Mouse (Mus musculus) kidney, adult 2 months (tissue): ENCODE results near the gene Gm10273. TPM values are rescaled to one million over a fixed set of nuclear protein-coding genes. Genes with fewer than 3 reads are reported as not detected.

Experiments
- DNase-seq: peaks from one replicate; pipeline ENCODE4 v3.0.0; 2021
- H3K27ac ChIP-seq: fragments of 200-500 bp; 2 replicates; pipeline ENCODE4 v1.5.1; 2012; ENCODE audit warnings: low read depth, low read length, control low read depth, inconsistent platforms; ENCODE audit not compliant: insufficient read depth
- H3K27me3 ChIP-seq: fragments of 200-500 bp; replicated peaks from 2 replicates; pipeline ENCODE4 v1.6.1; 2012; ENCODE audit warnings: mild to moderate bottlenecking, moderate library complexity, low read length, inconsistent platforms; ENCODE audit not compliant: control insufficient read depth, insufficient read depth
- H3K36me3 ChIP-seq: fragments of 200-500 bp; 2 replicates; pipeline ENCODE4 v1.6.1; 2012; ENCODE audit warnings: mild to moderate bottlenecking, moderate library complexity, low read length, inconsistent platforms; ENCODE audit not compliant: control insufficient read depth, insufficient read depth
- H3K4me1 ChIP-seq: fragments of 200-500 bp; 2 replicates; pipeline ENCODE4 v1.6.1; 2011; ENCODE audit warnings: low read length; ENCODE audit not compliant: control insufficient read depth, insufficient read depth
- H3K4me3 ChIP-seq: fragments of 200-500 bp; 2 replicates; pipeline ENCODE4 v1.5.1; 2011; ENCODE audit warnings: mild to moderate bottlenecking, low read depth, low read length, control low read depth; ENCODE audit not compliant: insufficient read depth
- CTCF ChIP-seq: fragments of 200-500 bp; conservative IDR thresholded peaks from 2 replicates; pipeline ENCODE4 v1.5.1; 2011; ENCODE audit warnings: low read depth, mild to moderate bottlenecking, control low read depth, low read length, moderate library complexity, mixed read lengths; ENCODE audit not compliant: insufficient read depth, insufficient read length
- POLR2A ChIP-seq: fragments of 200-500 bp; IDR thresholded peaks from one replicate; pipeline ENCODE4 v1.6.1; 2011; ENCODE audit warnings: low read depth, low read length, control low read depth
- WGBS: fragments of 180-500 bp; shearing (Covaris S2); methylation state at CpG from one replicate; pipeline ENCODE4 v1.1.7; 2018; 5-methylcytosine and 5-hydroxymethylcytosine counted together
- polyA plus RNA-seq: library from polyadenylated mRNA; depleted of rRNA; stranded (reverse); fragments of >200 nt; gene quantifications from 2 replicates; pipeline ENCODE4 v1.2.3, GENCODE M21; 2012

Gene Gm10273
- polyA plus RNA-seq, 1 experiment = 10.3 TPM

- H3K4me1 ChIP-seq = no peaks in the 10 kb centered on the region
- H3K27ac ChIP-seq = no peak within 1 kb of the TSS
- no peaks in the 10 kb centered on the region for H3K36me3 ChIP-seq
- WGBS = 68% methylated on average over 21 of the region's 21 CpGs
- no peaks in the 10 kb centered on the region for H3K27me3 ChIP-seq
- no peak for DNase-seq
- no peak for TF ChIP-seq POLR2A
- TF ChIP-seq CTCF = no peak
- no peak within 1 kb of the TSS for H3K4me3 ChIP-seq
Measured at GRCm38 (mm10) chr10:59402899-59403792, 7.7 kb downstream of the Gm10273 start, which contains the start of gene Pla2g12b. Gene Pla2g12b (plus strand): TSS chr10:59403660.

GRCm38 (mm10) chr10:59403793-59404149 is 8.3 kb downstream of the Gm10273 start:
- TF ChIP-seq POLR2A (no peak), CTCF (no peak)
- Histone ChIP-seq H3K4me1 (no peaks in the 10 kb centered on the region), H3K4me3 (no peak overlapping the region), H3K27ac (no peak overlapping the region), H3K27me3 (no peaks in the 10 kb centered on the region), H3K36me3 (no peaks in the 10 kb centered on the region)
- WGBS = 85% methylated on average over 10 of the region's 10 CpGs
- DNase-seq = no peak

GRCm38 (mm10) chr10:59408499-59408898 is 13.1 kb downstream of the Gm10273 start:
- Histone ChIP-seq H3K4me3 (no peak overlapping the region), H3K27ac (no peak overlapping the region), H3K36me3 (no peaks in the 10 kb centered on the region), H3K27me3 (no peaks in the 10 kb centered on the region), H3K4me1 (no peaks in the 10 kb centered on the region)
- WGBS = 24% methylated on average over 6 of the region's 6 CpGs
- TF ChIP-seq POLR2A = no peak
- TF ChIP-seq CTCF = no peak
- no peak for DNase-seq

- no peak overlapping the region for H3K27ac ChIP-seq
- no peak overlapping the region for H3K4me3 ChIP-seq
- DNase-seq = no peak
- H3K36me3 ChIP-seq = no peaks in the 10 kb centered on the region
- TF ChIP-seq POLR2A (no peak), CTCF (no peak)
- WGBS = 62% methylated on average over 12 of the region's 12 CpGs
- H3K27me3 ChIP-seq = no peaks in the 10 kb centered on the region
- no peaks in the 10 kb centered on the region for H3K4me1 ChIP-seq
Measured at GRCm38 (mm10) chr10:59410264-59410663, 14.8 kb downstream of the Gm10273 start.

GRCm38 (mm10) chr10:59413711-59414110 is 18.3 kb downstream of the Gm10273 start:
- 92% methylated on average over 4 of the region's 4 CpGs for WGBS
- H3K27me3 ChIP-seq = no peaks in the 10 kb centered on the region
- no peaks in the 10 kb centered on the region for H3K4me1 ChIP-seq
- H3K27ac ChIP-seq = no peak overlapping the region
- no peak overlapping the region for H3K4me3 ChIP-seq
- no peaks in the 10 kb centered on the region for H3K36me3 ChIP-seq
- TF ChIP-seq POLR2A = no peak
- no peak; the same call in 1 of the 2 replicates for TF ChIP-seq CTCF
- no peak for DNase-seq

GRCm38 (mm10) chr10:59416623-59417022 is 21.2 kb downstream of the Gm10273 start:
- H3K27me3 ChIP-seq = no peaks in the 10 kb centered on the region
- H3K4me1 ChIP-seq = no peaks in the 10 kb centered on the region
- 79% methylated on average over 3 of the region's 3 CpGs for WGBS
- no peak overlapping the region for H3K27ac ChIP-seq
- TF ChIP-seq POLR2A (no peak), CTCF (no peak)
- no peak for DNase-seq
- no peaks in the 10 kb centered on the region for H3K36me3 ChIP-seq
- no peak overlapping the region for H3K4me3 ChIP-seq

GRCm38 (mm10) chr10:59419516-59419915 is 24.1 kb downstream of the Gm10273 start:
- Histone ChIP-seq H3K4me3 (no peak overlapping the region), H3K27ac (no peak overlapping the region), H3K27me3 (no peaks in the 10 kb centered on the region), H3K36me3 (no peaks in the 10 kb centered on the region), H3K4me1 (no peaks in the 10 kb centered on the region; the same call in 1 of the 2 replicates)
- TF ChIP-seq CTCF = no peak
- TF ChIP-seq POLR2A = no peak
- no peak for DNase-seq
- 93% methylated on average over 4 of the region's 4 CpGs for WGBS
